Mouse (Mus musculus) liver, postnatal 0 days (tissue): ENCODE measurements at regions not wholly inside any gene's neighbourhood (a gene's known extent, or its start where the extent isn't known, plus 50 kb on each side); places are given as distances from the start of the nearest gene placed in this dataset.

Source experiments
- CTCF ChIP-seq: sonication (generic); IDR thresholded peaks from 2 replicates; pipeline ENCODE4 v1.5.1; 2016; ENCODE audit warnings: antibody characterized with exemption, low read depth
- EP300 ChIP-seq: IDR thresholded peaks from 2 replicates; pipeline ENCODE4 v1.6.1; 2016; ENCODE audit warnings: antibody characterized with exemption, low read depth, mild to moderate bottlenecking

GRCm38 (mm10) chr12:27082624-27083023 lies 259.8 kb downstream of the Sox11 start:
- no peak for TF ChIP-seq CTCF
- TF ChIP-seq EP300 = no peak
